Mouse (Mus musculus): ENCODE measurements around the gene Hopx. TPM values are rescaled to one million over a fixed set of nuclear protein-coding genes. Genes with fewer than 3 reads are reported as not detected.
A peak's percentile ranks its signal among the peaks of the same experiment; 100 is the strongest.

Hopx gene
- total RNA-seq, 2 experiments from 2014 or later = 2.6 to 3.3 TPM

- peak; percentile 73 for DNase-seq (ENCODE audit: low spot score)
Measured at GRCm38 (mm10) chr5:77132457-77133135, 17.7 kb upstream of the Hopx start.

- DNase-seq (ENCODE audit: low spot score) = no peak
Measured at GRCm38 (mm10) chr5:77131879-77132278, 17.0 kb upstream of the Hopx start.

- no peak for DNase-seq (ENCODE audit: low spot score)
Measured at GRCm38 (mm10) chr5:77130310-77131020, 15.5 kb upstream of the Hopx start.

- DNase-seq (ENCODE audit: low spot score) = no peak
Measured at GRCm38 (mm10) chr5:77129907-77130306, 15.0 kb upstream of the Hopx start.

- no peak for DNase-seq (ENCODE audit: low spot score)
Measured at GRCm38 (mm10) chr5:77128854-77129253, 13.9 kb upstream of the Hopx start.

GRCm38 (mm10) chr5:77126415-77126968, 11.6 kb upstream of the Hopx start:
- no peak for DNase-seq (ENCODE audit: low spot score)

- no peak for DNase-seq (ENCODE audit: low spot score)
Measured at GRCm38 (mm10) chr5:77124817-77125283, 9.9 kb upstream of the Hopx start.

GRCm38 (mm10) chr5:77124165-77124564, 9.2 kb upstream of the Hopx start:
- no peak for DNase-seq (ENCODE audit: low spot score)

- DNase-seq (ENCODE audit: low spot score) = no peak
Measured at GRCm38 (mm10) chr5:77123597-77123996, 8.7 kb upstream of the Hopx start.

- no peak for DNase-seq (ENCODE audit: low spot score)
Measured at GRCm38 (mm10) chr5:77122254-77123192, 7.6 kb upstream of the Hopx start.

GRCm38 (mm10) chr5:77120701-77121100, 5.8 kb upstream of the Hopx start:
- DNase-seq (ENCODE audit: low spot score) = no peak

- no peak for DNase-seq (ENCODE audit: low spot score)
Measured at GRCm38 (mm10) chr5:77119475-77120422, 4.8 kb upstream of the Hopx start.

GRCm38 (mm10) chr5:77115732-77116131, 811 bp upstream of the Hopx start:
- no peak for DNase-seq (ENCODE audit: low spot score)

GRCm38 (mm10) chr5:77113773-77114172, 1.1 kb downstream of the Hopx start:
- DNase-seq (ENCODE audit: low spot score) = no peak

GRCm38 (mm10) chr5:77112066-77112465, 2.9 kb downstream of the Hopx start:
- no peak for DNase-seq (ENCODE audit: low spot score)

GRCm38 (mm10) chr5:77109814-77110213, 5.1 kb downstream of the Hopx start:
- DNase-seq (ENCODE audit: low spot score) = no peak

- no peak for DNase-seq (ENCODE audit: low spot score)
Measured at GRCm38 (mm10) chr5:77108806-77109205, 6.1 kb downstream of the Hopx start.

- no peak for DNase-seq (ENCODE audit: low spot score)
Measured at GRCm38 (mm10) chr5:77107146-77107822, 7.6 kb downstream of the Hopx start.

GRCm38 (mm10) chr5:77102522-77103365, 12.2 kb downstream of the Hopx start:
- DNase-seq (ENCODE audit: low spot score) = no peak

Measured in gastrocnemius, adult 18-20 months (tissue).